Mouse (Mus musculus) heart, adult 18-20 months (tissue): ENCODE measurements around the gene Dmpk. TPM values are rescaled to one million over a fixed set of nuclear protein-coding genes. Genes with fewer than 3 reads are reported as not detected.

Experiments
- microRNA-seq, 2 experiments: library from miRNA; unstranded; fragments of <30 nt; microRNA quantifications; one replicate each; pipeline ENCODE4 v1.2.0; 2022
- total RNA-seq, 2 experiments: library from RNA; stranded (reverse); gene quantifications; 2 replicates each; pipeline ENCODE4 v1.2.3; 2021

Gene Dmpk
- total RNA-seq, 2 experiments from 2014 or later = 503 to 516 TPM

Small RNA genes lying within 50 kb of the gene (microRNA-seq; reads per million reads assigned to microRNA genes)
- gene Mir3100 = 12.1 to 17.6 reads per million in 2 experiments

Other genes with a start within 250 kb of the Dmpk start
- gene Mill2, start 243.9 kb upstream of the Dmpk start, total RNA-seq = 1 to 10 TPM; 6.1 to 7.2 TPM
- 1 to 10 TPM; 1.6 to 5.5 TPM for gene Pglyrp1, start 212.5 kb upstream of the Dmpk start, total RNA-seq
- gene Ccdc61, start 173.4 kb upstream of the Dmpk start, total RNA-seq = 10 to 100 TPM in 1 of 2 experiments, 1 to 10 TPM in 1; 8.8 to 10.2 TPM
- 1 to 10 TPM; 4.4 to 4.9 TPM for gene Nova2, start 158.0 kb upstream of the Dmpk start, total RNA-seq
- gene Nanos2, start 96.4 kb upstream of the Dmpk start, total RNA-seq = not detected
- 1 to 10 TPM; 3.6 to 4.0 TPM for gene Mypop, start 92.6 kb upstream of the Dmpk start, total RNA-seq
- 10 to 100 TPM; 22.4 to 23.1 TPM for gene Irf2bp1, start 79.8 kb upstream of the Dmpk start, total RNA-seq
- gene Foxa3, start 60.3 kb upstream of the Dmpk start, total RNA-seq = not detected
- gene Sympk, start 59.5 kb upstream of the Dmpk start, total RNA-seq = 10 to 100 TPM; 85.2 to 93.9 TPM
- gene Rsph6a, start 29.2 kb upstream of the Dmpk start, total RNA-seq = not detected
- 10 to 100 TPM; 44.6 to 46.6 TPM for gene Dmwd, start 7.6 kb upstream of the Dmpk start, total RNA-seq
- gene Six5, start 10.7 kb downstream of the Dmpk start, total RNA-seq = 1 to 10 TPM; 5.6 to 6.8 TPM
- gene Gm4969, start 34.5 kb downstream of the Dmpk start, total RNA-seq = not detected
- gene Fbxo46, start 36.0 kb downstream of the Dmpk start, total RNA-seq = 1 to 10 TPM; 5.5 to 5.7 TPM
- 1 to 10 TPM; 4.0 to 4.2 TPM for gene Qpctl, start 65.4 kb downstream of the Dmpk start, total RNA-seq
- gene Snrpd2, start 65.9 kb downstream of the Dmpk start, total RNA-seq = 10 to 100 TPM; 60.8 to 61.3 TPM
- under 1 TPM in 1 of 2 experiments, not detected in 1; 0.13 TPM for gene Gipr, start 82.3 kb downstream of the Dmpk start, total RNA-seq
- gene Eml2, start 92.6 kb downstream of the Dmpk start, total RNA-seq = 10 to 100 TPM; 36.7 to 38.7 TPM
- 1 to 10 TPM; 5.5 to 7.1 TPM for gene Gpr4, start 128.7 kb downstream of the Dmpk start, total RNA-seq
- gene Opa3, start 144.5 kb downstream of the Dmpk start, total RNA-seq = 10 to 100 TPM; 65.1 to 70.8 TPM
- gene Vasp, start 188.0 kb downstream of the Dmpk start, total RNA-seq = 10 to 100 TPM; 26.7 to 27.7 TPM
- gene Ppm1n, start 196.2 kb downstream of the Dmpk start, total RNA-seq = not detected
- gene Rtn2, start 198.8 kb downstream of the Dmpk start, total RNA-seq = 100 to 1,000 TPM; 124 to 132 TPM
- 1 to 10 TPM in 1 of 2 experiments, under 1 TPM in 1; 0.62 to 1.0 TPM for gene Fosb, start 226.2 kb downstream of the Dmpk start, total RNA-seq